Mouse (Mus musculus): ENCODE results near the gene Acp4.
A peak's percentile ranks its signal among the peaks of the same experiment; 100 is the strongest.
"Not testable (repeated sequence)": the region's sequence is repeated elsewhere in the genome, so short reads cannot be mapped to it uniquely, and the experiment has no call there.

The Acp4 gene

DNA sequence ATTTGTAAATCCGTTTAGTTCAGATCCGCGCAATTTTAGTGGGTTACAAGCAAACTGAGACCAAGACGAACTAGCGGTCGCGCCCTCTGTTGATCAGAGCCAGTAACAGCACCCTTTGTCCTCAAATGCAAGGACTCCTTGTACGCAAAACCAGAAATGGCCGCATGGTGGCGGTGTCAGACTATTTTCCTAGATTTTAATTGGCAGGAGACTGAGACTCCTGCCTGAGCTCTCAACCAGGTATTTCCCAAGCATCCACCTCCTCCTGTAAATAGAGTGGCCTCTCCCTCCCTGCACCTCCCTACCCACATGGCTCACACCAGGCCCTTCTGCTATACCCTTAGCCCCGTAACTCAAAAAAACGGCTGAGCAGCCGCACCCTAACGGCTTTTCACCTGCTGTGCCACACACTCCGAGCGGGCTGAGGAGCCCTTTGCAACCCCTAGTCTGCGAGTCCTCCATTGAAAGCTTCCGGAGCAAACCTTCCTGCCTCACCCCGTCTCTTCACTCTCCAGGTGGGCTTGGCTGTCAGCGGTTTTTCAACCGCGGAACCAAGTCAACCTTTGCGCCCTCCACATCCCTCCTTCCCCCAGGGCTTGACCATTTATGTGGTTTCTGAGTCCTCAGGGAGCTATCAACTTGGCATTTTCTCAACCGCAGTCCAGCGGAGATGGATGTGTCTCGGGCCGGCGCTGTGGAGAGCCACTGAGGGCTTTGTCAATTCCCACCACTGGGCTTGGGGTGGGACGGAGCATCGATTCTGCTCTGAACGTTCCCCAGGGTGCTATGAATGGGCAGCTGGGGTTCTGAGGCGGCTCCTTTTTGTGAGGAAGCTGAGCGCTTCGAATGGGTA is 5.8 kb upstream of the Acp4 start:
- peak; percentile 90 to 98 for DNase-seq (ENCODE audit: inconsistent age in 2 of 2, low spot score in 1 of 2)

- no peak for DNase-seq (ENCODE audit: inconsistent age in 2 of 2, low spot score in 1 of 2)
Measured at GRCm38 (mm10) chr7:44261147-44261546, 4.0 kb upstream of the Acp4 start, which contains the start of gene Gm15517. Gene Gm15517, plus strand, starts transcription at chr7:44261447.

DNA sequence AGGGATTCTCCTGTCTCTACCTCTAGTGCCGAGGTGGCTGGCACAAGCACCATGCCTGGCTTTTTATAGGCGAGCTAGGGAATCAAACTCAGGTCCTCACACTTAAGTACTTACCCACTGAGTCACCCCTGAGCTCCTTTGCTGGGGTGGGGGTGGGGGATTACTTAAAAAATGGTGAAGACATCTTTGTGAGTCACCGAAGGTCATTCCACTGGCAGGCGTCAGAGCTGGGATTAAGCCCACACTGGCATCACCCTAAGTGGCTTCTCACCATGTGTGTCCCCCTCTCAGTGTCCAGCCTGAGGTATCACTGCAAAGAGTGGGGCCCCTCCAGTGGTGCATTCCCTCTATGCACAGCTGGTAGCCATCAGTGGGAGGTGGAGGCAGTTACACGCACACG is 3.2 kb upstream of the Acp4 start:
- DNase-seq (ENCODE audit: inconsistent age in 2 of 2, low spot score in 1 of 2), result peak in 1 of 2 experiments; percentile 66

- DNase-seq (ENCODE audit: inconsistent age in 2 of 2, low spot score in 1 of 2), result peak in 1 of 2 experiments; percentile 42
Measured at GRCm38 (mm10) chr7:44254930-44255329, 2.2 kb downstream of the Acp4 start.

GRCm38 (mm10) chr7:44253023-44253616 is 4.1 kb downstream of the Acp4 start:
- peak in 1 of 2 experiments; percentile 48 for DNase-seq (ENCODE audit: inconsistent age in 2 of 2, low spot score in 1 of 2)

- peak; percentile 85 to 95 for DNase-seq (ENCODE audit: inconsistent age in 2 of 2, low spot score in 1 of 2)
Measured at GRCm38 (mm10) chr7:44250732-44251275, 6.4 kb downstream of the Acp4 start.

GRCm38 (mm10) chr7:44249248-44249647 is 7.9 kb downstream of the Acp4 start:
- DNase-seq (ENCODE audit: inconsistent age in 2 of 2, low spot score in 1 of 2), result peak in 1 of 2 experiments; percentile 50

GRCm38 (mm10) chr7:44247971-44248370 is 9.2 kb downstream of the Acp4 start:
- DNase-seq (ENCODE audit: inconsistent age in 2 of 2, low spot score in 1 of 2), result peak in 1 of 2 experiments; percentile 52

GRCm38 (mm10) chr7:44246984-44247470 is 10.2 kb downstream of the Acp4 start:
- peak in 1 of 2 experiments; percentile 69 for DNase-seq (ENCODE audit: inconsistent age in 2 of 2, low spot score in 1 of 2)

DNA sequence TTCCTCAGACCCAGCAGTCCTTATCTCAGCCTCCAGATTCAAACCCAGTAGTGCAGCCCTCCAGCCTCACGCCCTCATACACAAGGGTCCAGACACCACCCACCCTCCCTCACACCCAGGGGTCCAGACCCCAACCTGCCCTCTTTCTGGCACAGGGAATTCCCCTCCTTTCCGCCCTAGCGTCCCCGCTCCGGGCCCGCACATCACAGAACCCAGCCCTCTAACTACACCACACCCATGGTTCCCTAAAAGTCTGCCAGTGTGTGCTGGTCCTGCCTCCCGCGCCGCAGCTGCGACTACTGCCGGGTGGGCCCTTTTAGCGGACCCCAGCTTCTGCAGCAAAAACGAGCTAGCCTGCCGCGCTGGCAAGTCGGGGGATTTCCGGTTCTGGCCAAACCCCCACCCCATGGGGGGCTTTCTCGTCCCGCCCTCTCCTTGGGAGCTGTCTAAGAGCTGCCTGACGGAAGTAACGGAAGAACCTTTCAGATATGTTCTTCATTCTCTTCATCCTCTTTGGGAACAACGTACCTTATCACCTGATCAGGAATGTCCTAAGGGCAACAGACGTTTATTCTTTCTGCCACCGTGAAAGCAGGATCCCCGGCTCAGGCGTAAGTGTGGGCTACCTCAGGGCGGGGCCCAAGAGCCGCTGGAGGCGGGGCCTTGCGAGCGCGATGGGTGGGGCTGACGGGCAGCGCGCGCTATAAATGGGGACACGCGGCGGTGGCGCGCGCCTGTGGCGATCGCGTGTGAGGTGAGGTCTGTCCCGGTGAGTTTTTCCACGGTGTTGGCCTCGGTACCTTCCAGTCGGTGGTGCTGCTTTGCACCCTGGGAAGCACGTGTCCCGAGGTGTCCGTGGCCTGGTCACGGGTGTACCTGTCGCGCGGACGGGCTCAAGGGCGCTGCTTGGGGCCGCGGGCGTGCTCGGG is 10.9 kb downstream of the Acp4 start, which contains the start of the genes 1700028J19Rik and 2410002F23Rik:
Gene 1700028J19Rik, minus strand, starts transcription at position 641 of the 929 bp plus-strand sequence.
Gene 2410002F23Rik, plus strand, starts transcription at position 668 of the 929 bp plus-strand sequence.
- peak; percentile 93 to 98 for DNase-seq (ENCODE audit: inconsistent age in 2 of 2, low spot score in 1 of 2)

GRCm38 (mm10) chr7:44244080-44244479 is 13.1 kb downstream of the Acp4 start:
- no peak for DNase-seq (ENCODE audit: inconsistent age in 2 of 2, low spot score in 1 of 2)

- no peak for DNase-seq (ENCODE audit: inconsistent age in 2 of 2, low spot score in 1 of 2)
Measured at GRCm38 (mm10) chr7:44241163-44241562, 16.0 kb downstream of the Acp4 start.

GRCm38 (mm10) chr7:44240712-44241111 is 16.5 kb downstream of the Acp4 start:
- no peak for DNase-seq (ENCODE audit: inconsistent age in 2 of 2, low spot score in 1 of 2)

DNA sequence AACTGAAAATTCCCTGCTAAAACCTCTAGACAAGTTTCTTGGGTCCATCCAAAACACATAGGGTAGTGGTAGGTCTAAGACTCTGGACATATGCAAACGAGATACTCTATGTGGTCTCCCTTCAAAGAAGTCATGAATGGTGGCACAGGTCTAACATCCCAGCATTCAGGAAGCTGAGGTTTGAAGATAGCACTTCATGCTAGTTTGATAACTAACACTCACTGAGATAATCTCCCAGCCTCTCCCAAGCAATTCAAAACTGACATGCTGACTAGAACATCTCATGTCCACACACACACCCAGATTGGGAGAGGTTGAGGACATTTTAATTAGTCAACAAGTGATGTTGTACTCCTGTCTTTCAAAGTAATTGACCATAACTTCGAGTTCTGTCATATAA is 17.3 kb downstream of the Acp4 start:
- no peak for DNase-seq (ENCODE audit: inconsistent age in 2 of 2, low spot score in 1 of 2)

DNA sequence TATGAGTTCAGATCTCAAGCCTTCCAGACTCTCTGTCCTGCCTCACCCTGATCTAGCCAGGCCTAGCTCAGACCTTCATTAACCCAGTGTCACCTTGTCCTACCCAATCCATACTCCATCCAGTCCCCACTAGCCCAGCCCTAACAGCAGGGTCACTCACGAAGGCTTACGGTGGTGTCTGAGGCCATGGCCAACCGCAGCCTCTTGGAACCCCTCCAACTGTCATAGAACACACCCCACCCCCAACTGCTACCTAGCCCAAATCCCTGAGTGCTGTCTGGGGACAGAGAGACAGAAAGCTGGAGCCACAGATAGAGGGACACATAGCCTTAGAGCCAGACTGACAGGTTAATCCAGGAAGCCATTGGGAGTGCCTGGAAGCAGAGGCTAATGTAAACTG is 21.3 kb downstream of the Acp4 start, which contains the start of gene Gm36864:
Gene Gm36864, plus strand, starts transcription at position 269 of the 400 bp plus-strand sequence.
- DNase-seq (ENCODE audit: inconsistent age in 2 of 2, low spot score in 1 of 2), result no peak

DNA sequence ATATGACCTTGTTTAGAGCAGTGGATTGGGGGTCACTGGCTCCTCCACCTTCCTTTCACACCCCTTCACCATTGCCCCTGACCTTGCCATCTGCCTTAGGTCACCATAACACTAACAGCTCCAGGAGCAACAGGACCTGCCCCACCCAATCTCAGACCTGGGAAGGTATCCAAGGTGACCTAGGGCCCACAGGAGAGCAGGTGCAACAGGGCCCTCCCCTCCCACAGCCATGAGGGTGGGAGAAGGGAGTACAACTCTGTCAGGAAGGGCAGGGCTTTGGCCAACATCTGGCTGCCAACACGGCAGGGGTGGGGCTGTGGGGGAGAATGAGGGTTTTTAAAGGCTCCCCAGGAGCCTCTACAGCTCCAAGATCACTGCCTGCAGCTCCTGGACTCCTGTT is 32.1 kb downstream of the Acp4 start, which contains the start of gene Klk1:
Gene Klk1, plus strand, starts transcription at position 285 of the 400 bp plus-strand sequence.
- no peak for DNase-seq (ENCODE audit: inconsistent age in 2 of 2, low spot score in 1 of 2)

GRCm38 (mm10) chr7:44222335-44222734 is 34.8 kb downstream of the Acp4 start:
- DNase-seq (ENCODE audit: inconsistent age in 2 of 2, low spot score in 1 of 2), result not testable (repeated sequence)

DNA sequence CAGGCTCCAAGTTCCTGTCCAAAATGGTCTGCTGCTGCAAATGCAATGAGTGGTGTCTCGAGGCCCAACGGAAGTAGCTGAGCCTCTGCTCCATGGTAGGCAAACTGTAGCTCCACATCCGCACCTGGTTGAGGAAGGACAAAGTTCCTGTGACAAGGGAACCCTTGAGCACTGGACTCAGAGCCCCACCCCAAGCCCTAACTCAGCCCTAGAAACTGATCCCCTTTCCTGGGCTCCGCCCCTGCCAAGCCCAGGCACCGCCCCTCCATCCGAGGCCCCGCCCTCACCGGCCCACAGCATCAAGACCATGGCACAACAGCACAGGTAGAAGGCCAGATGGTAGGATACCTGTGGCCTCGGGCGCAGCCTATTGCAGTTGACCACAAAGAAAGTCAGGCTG is 35.6 kb downstream of the Acp4 start:
- DNase-seq (ENCODE audit: inconsistent age in 2 of 2, low spot score in 1 of 2), result not testable (repeated sequence)

DNA sequence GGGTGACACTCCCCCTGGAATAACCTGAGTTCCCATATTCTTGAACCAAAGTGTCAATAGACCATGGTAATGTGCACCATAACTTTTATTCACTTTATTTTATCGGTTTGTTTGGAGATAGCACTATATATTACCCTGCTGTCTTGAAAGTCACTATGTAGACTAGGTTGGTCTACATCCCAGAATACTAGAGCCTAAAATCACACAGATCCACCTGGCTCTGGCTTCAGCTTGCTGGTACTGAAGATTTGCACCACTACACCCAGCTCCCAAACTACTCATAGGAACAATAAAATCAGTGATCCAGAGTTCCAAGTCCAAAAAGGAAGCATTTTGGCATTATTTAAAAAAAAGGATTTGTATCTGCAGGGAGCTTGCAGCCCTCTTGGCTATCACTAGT is 41.5 kb downstream of the Acp4 start, which contains the start of gene Klk1b5:
Gene Klk1b5, plus strand, starts transcription at position 301 of the 400 bp plus-strand sequence.
- no peak for DNase-seq (ENCODE audit: inconsistent age in 2 of 2, low spot score in 1 of 2)

GRCm38 (mm10) chr7:44208307-44208706 is 48.9 kb downstream of the Acp4 start:
- no peak for DNase-seq (ENCODE audit: inconsistent age in 2 of 2, low spot score in 1 of 2)

All from adrenal gland, adult (tissue).